10 mouse cellular contexts compared by ENCODE assay signal in genomic region chr9:73070971-73071659, GRCm38 (mm10). TPM values are rescaled to one million over a fixed set of nuclear protein-coding genes. Genes with fewer than 3 reads are reported as not detected.
DNase-seq lines count a peak whose midpoint lies in the region; ATAC-seq and TF ChIP-seq lines count a peak whose summit lies in the region.
"Had no signal": no experiment of that assay in that cellular context is flagged by ENCODE, and none has a peak within 500 bp of the region (broad histone marks: within the 10 kb centered on the region; RNA-seq: fewer than 3 reads in every experiment).

No protein-coding gene starts in this region.

- DNase-seq in frontal cortex, postnatal 10 days (ENCODE audit: low spot score in 2 of 2) = no peak
- no peak for DNase-seq in testis, postnatal 10 days (ENCODE audit: low spot score)
- no peak for DNase-seq in liver, postnatal 0 days
- no peak for DNase-seq in urinary bladder, adult 2 months (ENCODE audit: low spot score)
- DNase-seq in layer of hippocampus, adult 9-10 months (ENCODE audit: low spot score) = no peak
- DNase-seq in ovary, adult 18-20 months (ENCODE audit: low spot score) = no peak

- no peak for TF ChIP-seq POLR2A in testis, adult 2 months (IDR thresholded peaks at IDR 0.05; ENCODE audit: control insufficient read depth, low read depth, low read length)

- no peak overlapping the region for H3K4me2 ChIP-seq in liver, postnatal 0 days (ENCODE audit: low read depth, low read length)
- H3K4me2 ChIP-seq: midbrain, embryonic 13.5 days had no signal

- no peak overlapping the region for H3K9ac ChIP-seq in liver, postnatal 0 days (replicated peaks)
- H3K9ac ChIP-seq: midbrain, embryonic 13.5 days had no signal

- no peaks in the 10 kb centered on the region for H3K36me3 ChIP-seq in testis, adult 2 months (ENCODE audit: control insufficient read depth, insufficient read depth, low read length)
- no peaks in the 10 kb centered on the region; the same call in 1 of the 2 replicates for H3K36me3 ChIP-seq in liver, postnatal 0 days (replicated peaks; ENCODE audit: insufficient read depth, low read length)
- H3K36me3 ChIP-seq: midbrain, embryonic 13.5 days had no signal

- peak; percentile 38; the same call in 1 of the 2 replicates for TF ChIP-seq EP300 in liver, postnatal 0 days (IDR thresholded peaks at IDR 0.05; ENCODE audit: low read depth)

- H3K27me3 ChIP-seq in testis, adult 2 months (ENCODE audit: control insufficient read depth, insufficient read depth, low read length) = no peaks in the 10 kb centered on the region
- H3K27me3 ChIP-seq in liver, postnatal 0 days (ENCODE audit: insufficient read depth, low read length) = no peaks in the 10 kb centered on the region
- H3K27me3 ChIP-seq: midbrain, embryonic 13.5 days had no signal

- H3K4me3 ChIP-seq in testis, adult 2 months (ENCODE audit: control insufficient read depth, low read depth, low read length) = no peak overlapping the region
- no peak overlapping the region for H3K4me3 ChIP-seq in liver, postnatal 0 days (ENCODE audit: low read depth, low read length)
- H3K4me3 ChIP-seq: midbrain, embryonic 13.5 days had no signal

- 39% methylated on average over 10 of the region's 10 CpGs for WGBS in liver, postnatal 0 days (ENCODE audit: insufficient replicate concordance)

- TF ChIP-seq CTCF in testis, adult 2 months (IDR thresholded peaks at IDR 0.05; ENCODE audit: control insufficient read depth, insufficient read depth, insufficient replicate concordance, low read depth, low read length) = no peak
- TF ChIP-seq CTCF in liver, postnatal 0 days (IDR thresholded peaks at IDR 0.05; ENCODE audit: low read depth) = peak; percentile 29

- no peaks in the 10 kb centered on the region for H3K9me3 ChIP-seq in liver, postnatal 0 days (ENCODE audit: low read length)
- H3K9me3 ChIP-seq: midbrain, embryonic 13.5 days had no signal

- peak; percentile 81 for ATAC-seq in frontal cortex, adult (ENCODE audit: low TSS enrichment)
- 0 out of 2 replicates have a peak, but pooled peaks have one; percentile 6 for ATAC-seq in liver, postnatal 0 days
- ATAC-seq: midbrain, embryonic 13.5 days had no signal

- H3K4me1 ChIP-seq in testis, adult 2 months (ENCODE audit: control insufficient read depth, insufficient read depth, low read length) = no peaks in the 10 kb centered on the region
- H3K4me1 ChIP-seq in liver, postnatal 0 days (ENCODE audit: insufficient read depth) = peaks cover 17% of the 10 kb centered on the region

- H3K27ac ChIP-seq in testis, adult 2 months (ENCODE audit: control insufficient read depth, insufficient read depth, low read depth, low read length) = 0 out of 2 replicates have a peak overlapping the region, but pooled peaks have one; percentile 13
- peak overlapping the region; percentile 55 for H3K27ac ChIP-seq in liver, postnatal 0 days (ENCODE audit: low read depth)
- H3K27ac ChIP-seq: midbrain, embryonic 13.5 days had no signal

RNA-seq across cellular contexts. Expression of gene Rab27a, which starts 26.5 kb away (rescaled TPM):
- 13.1 and 14.8 TPM in 2 replicates for polyA plus RNA-seq in testis, adult 2 months (2012; rRNA removed)
- 5.7 and 7.0 TPM in 2 replicates for polyA plus RNA-seq in liver, postnatal 0 days (2015; fragmentation: Nextera tagmentation; extraction: Ambion mirVana)
- polyA plus RNA-seq in urinary bladder, adult 2 months (2012; rRNA removed) = 7.4 and 17.7 TPM in 2 replicates

RNA-seq across cellular contexts. Expression of gene Khdc3, which starts 30.5 kb away (rescaled TPM):
- polyA plus RNA-seq in testis, adult 2 months (2012; rRNA removed) = 0.16 and 0.23 TPM in 2 replicates
- 0.14 TPM in 1 of 2 replicates, not detected in the other for polyA plus RNA-seq in liver, postnatal 0 days (2015; fragmentation: Nextera tagmentation; extraction: Ambion mirVana)
- polyA plus RNA-seq in urinary bladder, adult 2 months (2012; rRNA removed) = 0.09 and 0.15 TPM in 2 replicates

RNA-seq across cellular contexts. Expression of gene Pigb, which starts 30.9 kb away (rescaled TPM):
- 4.9 and 5.1 TPM in 2 replicates for polyA plus RNA-seq in testis, adult 2 months (2012; rRNA removed)
- polyA plus RNA-seq in liver, postnatal 0 days (2015; fragmentation: Nextera tagmentation; extraction: Ambion mirVana) = 2.9 and 3.1 TPM in 2 replicates
- polyA plus RNA-seq in urinary bladder, adult 2 months (2012; rRNA removed) = 14.2 and 15.7 TPM in 2 replicates

RNA-seq across cellular contexts. Expression of gene Gm20509, which starts 31.2 kb away (rescaled TPM):
- polyA plus RNA-seq in testis, adult 2 months (2012; rRNA removed) = 0.12 TPM in 1 of 2 replicates, not detected in the other
- not detected in 2 replicates for polyA plus RNA-seq in liver, postnatal 0 days (2015; fragmentation: Nextera tagmentation; extraction: Ambion mirVana)
- not detected in 2 replicates for polyA plus RNA-seq in urinary bladder, adult 2 months (2012; rRNA removed)
- polyA plus RNA-seq: large intestine, adult 2 months; midbrain, embryonic 13.5 days had no signal

RNA-seq across cellular contexts. Expression of gene Rsl24d1, which starts 42.1 kb away (rescaled TPM):
- polyA plus RNA-seq in testis, adult 2 months (2012; rRNA removed) = 12.5 and 14.9 TPM in 2 replicates
- 39.0 and 41.4 TPM in 2 replicates for polyA plus RNA-seq in liver, postnatal 0 days (2015; fragmentation: Nextera tagmentation; extraction: Ambion mirVana)
- polyA plus RNA-seq in urinary bladder, adult 2 months (2012; rRNA removed) = 55.3 and 56.0 TPM in 2 replicates
